Mouse (Mus musculus) lung, adult 2 months (tissue): ENCODE measurements at regions not wholly inside any gene's neighbourhood (a gene's known extent, or its start where the extent isn't known, plus 50 kb on each side); places are given as distances from the start of the nearest gene placed in this dataset.

Source experiments
- DNase-seq: peaks from one replicate; pipeline ENCODE4 v3.0.0; 2022
- H3K4me1 ChIP-seq: fragments of 200-500 bp; 2 replicates; pipeline ENCODE4 v1.6.1; 2011; ENCODE audit warnings: low read length; ENCODE audit not compliant: control insufficient read depth, insufficient read depth
- H3K4me3 ChIP-seq: fragments of 200-500 bp; replicated peaks from 2 replicates; pipeline ENCODE3; 2011; ENCODE audit warnings: low read depth, mild to moderate bottlenecking, control low read depth, low read length; ENCODE audit errors: extremely low read depth
- CTCF ChIP-seq: fragments of 200-500 bp; IDR thresholded peaks from 2 replicates; pipeline ENCODE4 v1.5.1; 2011; ENCODE audit warnings: mild to moderate bottlenecking, low read length, control low read depth; ENCODE audit not compliant: insufficient read depth
- POLR2A ChIP-seq: fragments of 200-500 bp; IDR thresholded peaks from 2 replicates; pipeline ENCODE4 v1.6.1; 2011; ENCODE audit warnings: low read depth, mild to moderate bottlenecking, control low read depth, low read length, borderline replicate concordance; ENCODE audit errors: extremely low read depth
- WGBS: fragments of 180-500 bp; shearing (Covaris S2); methylation state at CpG from one replicate; pipeline ENCODE4 v1.1.7; 2018; 5-methylcytosine and 5-hydroxymethylcytosine counted together

DNA sequence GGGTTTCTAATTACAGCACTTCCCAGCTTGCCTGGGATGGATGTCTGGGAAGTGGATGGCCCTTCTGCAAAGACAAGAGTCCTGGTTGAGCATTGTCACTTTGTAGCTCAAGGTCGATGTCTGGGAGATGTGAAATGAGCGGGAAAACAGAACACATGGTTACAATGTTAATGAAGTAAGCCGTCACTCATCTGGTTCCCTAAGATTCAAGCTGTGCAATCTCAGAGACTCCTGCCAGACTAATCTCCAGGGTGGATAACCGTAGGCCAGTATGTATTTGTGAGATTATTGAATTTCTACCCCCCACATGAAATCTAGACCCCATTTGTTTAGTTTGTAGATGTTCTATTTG is 122.5 kb upstream of the Shb start:
- Histone ChIP-seq H3K4me1 (no peaks in the 10 kb centered on the region), H3K4me3 (no peak overlapping the region)
- WGBS = 43% methylated on average over 4 of the region's 4 CpGs
- DNase-seq = no peak
- TF ChIP-seq CTCF (no peak), POLR2A (no peak)

DNA sequence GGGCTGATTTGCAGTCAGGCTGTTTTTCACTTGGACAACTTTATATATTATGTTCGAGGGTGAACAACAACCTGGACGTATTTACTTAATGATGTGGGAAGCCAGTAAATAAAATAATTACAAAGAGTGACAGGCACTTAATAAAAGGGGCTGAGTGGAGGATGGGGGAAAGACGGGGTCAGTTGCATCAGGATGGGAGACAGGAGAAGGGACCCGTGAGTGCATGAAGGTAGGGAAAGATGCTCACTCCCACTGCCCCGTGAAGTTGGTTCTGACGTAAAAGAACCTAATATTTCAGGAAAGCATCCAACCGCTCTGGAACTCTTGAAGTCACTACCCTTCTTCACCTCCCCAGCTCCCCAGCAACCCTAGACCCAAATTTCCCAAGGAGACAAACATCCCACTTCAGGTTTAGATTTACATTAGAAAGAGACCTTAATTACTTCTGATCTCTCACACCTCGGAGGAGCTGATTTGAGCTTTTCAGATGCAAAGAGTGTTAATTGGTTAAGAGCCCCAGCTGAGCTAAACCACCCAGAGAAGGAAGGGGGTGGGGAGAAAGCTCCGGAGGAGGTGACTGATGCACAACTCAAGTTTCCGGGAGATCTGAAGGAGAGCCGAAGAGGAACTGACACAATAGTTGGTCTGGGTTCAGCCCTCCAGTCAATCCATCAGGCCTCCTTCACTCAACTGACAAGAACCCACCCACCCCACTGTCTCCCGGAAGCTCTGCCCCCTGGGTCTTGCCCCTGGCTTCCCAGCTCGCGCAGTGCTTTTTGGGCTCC is 121.9 kb upstream of the Shb start:
- no peak for DNase-seq
- Histone ChIP-seq H3K4me1 (no peaks in the 10 kb centered on the region), H3K4me3 (no peak overlapping the region)
- 20% methylated on average over 14 of the region's 14 CpGs for WGBS
- no peak for TF ChIP-seq CTCF
- no peak for TF ChIP-seq POLR2A

DNA sequence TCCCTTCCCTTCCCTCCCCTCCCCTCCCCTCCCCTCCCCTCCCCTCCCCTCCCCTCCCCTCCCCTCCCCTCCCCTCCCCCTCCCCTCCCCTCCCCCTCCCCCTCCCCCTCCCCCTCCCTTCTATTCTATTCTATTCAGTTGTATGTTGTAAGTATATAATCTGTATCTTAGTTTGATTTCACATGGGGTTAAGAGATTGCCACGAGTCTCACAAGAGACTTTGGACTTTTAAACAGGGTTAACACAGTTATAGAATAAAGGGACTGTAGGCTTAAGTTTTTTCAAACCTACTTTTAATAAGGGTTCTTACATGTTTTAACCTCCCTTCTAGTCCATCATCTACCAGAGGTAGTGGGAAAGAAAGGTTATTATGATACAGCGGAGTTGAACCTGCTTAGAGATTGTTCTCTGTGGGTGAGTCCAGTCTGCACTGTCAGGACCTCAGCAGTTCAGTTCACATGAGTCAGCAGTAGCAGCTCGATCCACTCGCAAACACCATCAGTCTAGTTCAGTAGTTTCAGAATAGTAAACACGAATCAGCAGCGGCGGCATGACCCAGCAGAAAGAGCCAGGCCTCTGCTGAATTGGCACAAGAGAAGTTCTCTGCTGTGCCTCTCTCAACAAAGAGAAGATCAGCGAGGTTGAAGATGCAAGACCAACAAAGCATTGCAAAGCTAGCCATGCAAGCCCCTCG is 116.8 kb upstream of the Shb start:
- Histone ChIP-seq H3K4me3 (no peak overlapping the region), H3K4me1 (no peaks in the 10 kb centered on the region)
- 87% methylated on average over 9 of the region's 9 CpGs for WGBS
- TF ChIP-seq POLR2A (no peak), CTCF (no peak)
- no peak for DNase-seq

DNA sequence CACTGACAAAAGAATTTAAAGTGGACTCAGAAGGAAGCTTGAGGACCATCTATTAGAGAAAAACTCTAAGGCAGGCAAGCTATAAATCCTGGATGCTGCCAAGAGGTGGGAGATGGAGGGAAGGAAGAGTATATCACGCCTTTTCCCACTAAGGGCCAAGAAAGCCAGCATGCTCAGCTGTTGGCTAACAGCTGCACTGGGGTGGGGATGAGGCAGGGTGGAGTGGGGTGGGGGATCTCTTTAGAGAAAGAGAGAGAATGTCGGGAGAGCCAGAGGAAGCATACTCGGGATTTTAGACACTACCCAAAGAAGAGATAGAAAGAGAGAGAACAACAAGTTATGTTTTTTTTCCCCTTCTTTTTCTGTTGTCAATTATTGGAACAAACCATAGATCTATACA is 115.2 kb upstream of the Shb start:
- 67% methylated on average over 3 of the region's 3 CpGs for WGBS
- H3K4me1 ChIP-seq = no peaks in the 10 kb centered on the region
- TF ChIP-seq CTCF (no peak), POLR2A (no peak)
- no peak overlapping the region for H3K4me3 ChIP-seq
- DNase-seq = no peak

DNA sequence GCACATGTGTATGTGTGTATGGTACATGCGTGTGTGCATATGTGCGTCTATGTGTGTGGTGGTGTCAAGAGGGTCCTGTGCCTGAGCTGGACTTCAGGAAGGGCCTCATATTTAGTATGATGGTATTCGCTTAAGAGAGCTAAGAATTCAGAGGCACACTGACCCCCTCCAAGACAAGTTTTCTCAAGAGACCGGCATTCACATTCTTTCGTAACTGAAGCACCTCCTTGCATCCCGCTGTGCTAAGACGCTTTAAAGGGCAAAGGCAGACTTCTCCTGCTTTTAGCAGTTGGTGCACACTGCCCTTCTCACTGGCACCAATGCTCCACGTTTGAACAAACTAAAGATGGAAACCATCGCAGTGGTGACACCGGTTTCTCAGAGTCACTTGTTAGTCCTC is 110.3 kb upstream of the Shb start:
- Histone ChIP-seq H3K4me3 (no peak overlapping the region), H3K4me1 (no peaks in the 10 kb centered on the region)
- no peak for DNase-seq
- no peak for TF ChIP-seq CTCF
- no peak for TF ChIP-seq POLR2A
- WGBS = 72% methylated on average over 10 of the region's 10 CpGs

DNA sequence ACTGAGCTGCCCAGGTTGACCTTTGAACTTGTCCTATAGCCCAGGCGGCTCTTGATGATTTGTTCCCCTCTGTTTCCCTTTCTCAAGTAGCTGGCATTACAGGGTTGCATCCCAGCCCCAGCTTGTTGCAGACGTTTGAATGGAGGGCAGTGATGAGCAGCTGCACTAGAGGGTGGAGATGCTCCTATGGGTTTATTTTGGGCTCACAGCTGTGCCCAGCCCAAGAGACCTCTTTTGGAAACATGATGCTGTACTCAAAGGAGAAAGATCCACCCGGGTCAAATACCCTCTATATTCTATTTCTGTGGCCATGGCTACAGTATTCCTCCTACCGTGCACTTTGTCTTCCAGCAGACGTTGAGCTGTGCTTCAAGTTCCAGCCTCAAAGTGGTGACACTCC is 109.0 kb upstream of the Shb start:
- WGBS = 57% methylated on average over 5 of the region's 5 CpGs
- no peaks in the 10 kb centered on the region for H3K4me1 ChIP-seq
- TF ChIP-seq CTCF = no peak
- no peak for TF ChIP-seq POLR2A

DNA sequence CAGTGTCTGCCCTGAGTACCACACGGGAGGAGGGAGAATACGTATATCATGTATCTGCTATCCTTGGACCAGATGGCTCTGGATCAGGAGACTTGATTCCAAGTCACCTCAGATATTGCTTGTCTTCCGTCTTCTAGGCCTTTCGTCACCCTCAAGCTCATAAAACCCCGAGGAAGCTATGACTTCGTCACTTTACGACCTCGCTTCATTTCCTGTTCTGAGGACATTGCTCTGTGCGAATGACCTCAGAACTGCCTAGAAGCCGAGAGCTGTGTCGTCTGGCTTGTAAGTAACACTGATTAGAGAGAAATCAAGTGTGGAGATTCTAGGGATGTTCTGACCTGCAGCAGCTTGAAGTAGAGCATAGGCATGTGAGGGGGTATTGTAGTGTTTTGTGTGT is 108.4 kb upstream of the Shb start:
- no peak for TF ChIP-seq CTCF
- H3K4me3 ChIP-seq = no peak overlapping the region
- WGBS = 57% methylated on average over 11 of the region's 11 CpGs
- no peak for DNase-seq
- H3K4me1 ChIP-seq = no peaks in the 10 kb centered on the region

More for the DNA sequence above, 109.0 kb upstream of the Shb start:
- DNase-seq = no peak
- H3K4me3 ChIP-seq = no peak overlapping the region

DNA sequence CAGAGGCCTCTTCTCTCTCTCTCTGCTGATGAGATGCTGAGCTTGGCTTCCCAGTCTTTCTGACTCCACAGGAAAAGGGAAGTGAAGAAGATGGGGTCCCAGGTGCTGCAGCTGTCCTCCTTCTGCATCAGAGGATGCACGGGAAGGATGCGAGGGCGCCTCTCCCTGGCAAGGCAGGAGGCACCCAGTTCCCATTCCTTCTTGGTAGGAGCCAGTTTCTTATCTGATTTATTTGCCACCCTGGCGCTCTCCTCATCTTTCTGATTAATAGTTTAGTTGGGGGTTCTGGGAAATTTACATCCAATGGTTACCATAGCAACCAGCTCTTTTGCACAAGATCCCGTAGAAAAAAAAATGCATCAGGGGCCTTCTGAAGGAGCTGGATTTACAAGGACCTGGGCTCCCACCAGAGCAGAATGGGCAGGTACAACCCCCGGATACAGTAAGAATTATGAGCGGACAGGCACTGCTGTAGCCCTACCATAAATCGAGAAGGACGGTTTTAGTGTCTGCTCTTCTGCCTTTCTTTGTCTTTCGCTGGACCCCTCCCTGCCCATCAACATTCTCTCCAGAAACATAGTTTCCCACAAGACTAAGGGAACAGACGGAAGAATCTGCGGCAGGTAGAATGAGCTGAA is 107.2 kb upstream of the Shb start:
- Histone ChIP-seq H3K4me1 (no peaks in the 10 kb centered on the region), H3K4me3 (no peak overlapping the region)
- WGBS = 83% methylated on average over 12 of the region's 12 CpGs
- no peak for TF ChIP-seq CTCF
- no peak for TF ChIP-seq POLR2A
- DNase-seq = no peak

DNA sequence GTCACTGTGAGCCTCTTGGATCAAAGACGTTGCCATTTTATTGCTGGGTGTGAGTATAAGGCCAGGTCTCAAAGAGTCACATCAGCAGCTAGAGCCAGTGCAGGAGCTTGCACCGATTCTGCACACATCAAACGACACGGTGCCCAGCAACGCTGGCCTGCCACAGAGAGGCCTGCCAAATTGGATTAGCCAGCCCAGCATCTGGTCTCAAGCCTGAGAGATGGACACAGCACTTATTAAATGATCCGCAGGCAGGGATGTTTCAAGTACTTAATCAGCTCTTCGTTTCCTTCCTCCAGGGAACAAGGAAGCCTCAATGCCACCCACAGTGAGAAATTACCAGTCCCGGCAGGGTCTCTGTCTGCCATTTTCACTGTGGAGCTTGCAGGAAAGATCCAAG is 106.1 kb upstream of the Shb start:
- no peak for TF ChIP-seq POLR2A
- TF ChIP-seq CTCF = no peak
- Histone ChIP-seq H3K4me3 (no peak overlapping the region), H3K4me1 (no peaks in the 10 kb centered on the region)
- no peak for DNase-seq
- 71% methylated on average over 8 of the region's 8 CpGs for WGBS
